Mouse (Mus musculus) CH12.LX (cell line): ENCODE results near the gene H2-T3. TPM values are rescaled to one million over a fixed set of nuclear protein-coding genes. Genes with fewer than 3 reads are reported as not detected.
"Not testable (repeated sequence)": the region's sequence is repeated elsewhere in the genome, so short reads cannot be mapped to it uniquely, and the experiment has no call there.

Source experiments
- DNase-seq: peaks from one replicate; pipeline ENCODE4 v3.0.0-alpha.2; 2013; ENCODE audit errors: extremely low read depth
- H3K27ac ChIP-seq: 2 replicates; pipeline ENCODE4 v1.5.1; 2012; ENCODE audit warnings: low read depth, mild to moderate bottlenecking, control low read depth, moderate library complexity; ENCODE audit not compliant: insufficient read depth
- H3K27me3 ChIP-seq: replicated peaks from 2 replicates; pipeline ENCODE3; 2012; ENCODE audit warnings: inconsistent platforms
- H3K36me3 ChIP-seq, 2 experiments: replicated peaks in 1 of 2; 2 replicates each; pipeline versions ENCODE3 to v1.6.1; 2012; ENCODE audit warnings: inconsistent platforms in 1 of 2, low read length in 1 of 2, mild to moderate bottlenecking in 1 of 2, mixed read lengths in 1 of 2, moderate library complexity in 1 of 2; ENCODE audit not compliant: control insufficient read depth in 1 of 2, insufficient read depth in 1 of 2
- H3K4me1 ChIP-seq, 2 experiments: 2 replicates each; pipeline ENCODE4 v1.6.1; 2012; ENCODE audit warnings: inconsistent platforms in 1 of 2, moderate library complexity in 1 of 2; ENCODE audit not compliant: insufficient read depth in 2 of 2, control insufficient read depth in 1 of 2
- H3K4me2 ChIP-seq: 2 replicates; pipeline ENCODE4 v1.6.1; 2012; ENCODE audit warnings: low read depth, mild to moderate bottlenecking, control low read depth; ENCODE audit not compliant: poor library complexity, insufficient read depth, severe bottlenecking
- H3K4me3 ChIP-seq, 3 experiments: fragments of 150-350 bp in 1 of 3; sonication (generic) in 1 of 3; replicated peaks in 1 of 3; 2 replicates each; pipeline versions ENCODE3 to v1.5.1; 2011 to 2012; ENCODE audit warnings: low read depth in 2 of 3, low read length in 2 of 3, mild to moderate bottlenecking in 2 of 3, moderate library complexity in 2 of 3, control low read depth in 1 of 3, improper control_type of control experiment in 1 of 3, inconsistent platforms in 1 of 3, mixed read lengths in 1 of 3; ENCODE audit not compliant: poor library complexity in 1 of 3
- H3K79me2 ChIP-seq: replicated peaks from 2 replicates; pipeline ENCODE4 v1.6.1; 2012; ENCODE audit warnings: mild to moderate bottlenecking, moderate library complexity; ENCODE audit not compliant: control insufficient read depth, poor library complexity, insufficient read depth, severe bottlenecking; ENCODE audit errors: extremely low read depth
- H3K9ac ChIP-seq: 2 replicates; pipeline ENCODE4 v1.6.1; 2012; ENCODE audit warnings: low read depth, mild to moderate bottlenecking, control low read depth, moderate library complexity; ENCODE audit not compliant: insufficient read depth
- H3K9me3 ChIP-seq: replicated peaks from 2 replicates; pipeline ENCODE3; 2012; ENCODE audit warnings: low read length, inconsistent platforms, mixed read lengths
- BHLHE40 ChIP-seq: IDR thresholded peaks from 2 replicates; pipeline ENCODE4 v1.6.1; 2011; ENCODE audit warnings: mild to moderate bottlenecking, low read depth, low read length, improper control_type of control experiment
- CHD1 ChIP-seq: IDR thresholded peaks from 2 replicates; pipeline ENCODE4 v1.6.1; 2012; ENCODE audit warnings: low read depth, low read length, improper control_type of control experiment, inconsistent platforms
- CHD2 ChIP-seq: IDR thresholded peaks from 2 replicates; pipeline ENCODE4 v1.6.1; 2011; ENCODE audit warnings: low read length, improper control_type of control experiment
- CTCF ChIP-seq, 2 experiments: IDR thresholded peaks in 1 of 2; conservative IDR thresholded peaks in 1 of 2; 2 replicates each; pipeline ENCODE4 v1.5.1; 2011 to 2012; ENCODE audit warnings: low read depth in 2 of 2, low read length in 2 of 2, improper control_type of control experiment in 1 of 2, inconsistent platforms in 1 of 2, mild to moderate bottlenecking in 1 of 2, moderate library complexity in 1 of 2
- E2F4 ChIP-seq: IDR thresholded peaks from 2 replicates; pipeline ENCODE4 v1.6.1; 2011; ENCODE audit warnings: low read depth, low read length, improper control_type of control experiment; ENCODE audit not compliant: insufficient replicate concordance
- ELF1 ChIP-seq: IDR thresholded peaks from 2 replicates; pipeline ENCODE4 v1.6.1; 2014; ENCODE audit warnings: low read depth, mild to moderate bottlenecking, inconsistent platforms, low read length, improper control_type of control experiment
- GABPA ChIP-seq: IDR thresholded peaks from 2 replicates; pipeline ENCODE4 v1.6.1; 2012; ENCODE audit warnings: low read depth, low read length, improper control_type of control experiment, inconsistent platforms; ENCODE audit not compliant: insufficient replicate concordance
- IRF4 ChIP-seq: IDR thresholded peaks from 2 replicates; pipeline ENCODE4 v1.6.1; 2014; ENCODE audit warnings: low read depth, mild to moderate bottlenecking, inconsistent platforms, low read length, improper control_type of control experiment
- JUN ChIP-seq: IDR thresholded peaks from 2 replicates; pipeline ENCODE4 v1.6.1; 2011; ENCODE audit warnings: low read depth, mild to moderate bottlenecking, low read length, improper control_type of control experiment, moderate library complexity; ENCODE audit not compliant: insufficient read depth
- JUND ChIP-seq: conservative IDR thresholded peaks from 2 replicates; pipeline ENCODE4 v1.6.1; 2011; ENCODE audit warnings: low read depth, low read length, improper control_type of control experiment
- MAFK ChIP-seq: IDR thresholded peaks from 2 replicates; pipeline ENCODE4 v1.6.1; 2011; ENCODE audit warnings: low read length, improper control_type of control experiment; ENCODE audit not compliant: insufficient replicate concordance
- MAZ ChIP-seq: IDR thresholded peaks from 2 replicates; pipeline ENCODE4 v1.6.1; 2012; ENCODE audit warnings: low read depth, mild to moderate bottlenecking, inconsistent platforms, low read length, improper control_type of control experiment, moderate library complexity
- MEF2A ChIP-seq: IDR thresholded peaks from 2 replicates; pipeline ENCODE4 v1.6.1; 2014; ENCODE audit warnings: low read depth, mild to moderate bottlenecking, inconsistent platforms, low read length, improper control_type of control experiment, borderline replicate concordance
- PAX5 ChIP-seq: IDR thresholded peaks from 2 replicates; pipeline ENCODE4 v1.6.1; 2012; ENCODE audit warnings: low read length, inconsistent platforms, mixed read lengths
- POLR2A ChIP-seq: IDR thresholded peaks from 2 replicates; pipeline ENCODE4 v1.6.1; 2011; ENCODE audit warnings: low read depth, mild to moderate bottlenecking, improper control_type of control experiment, low read length
- RCOR1 ChIP-seq: conservative IDR thresholded peaks from 2 replicates; pipeline ENCODE4 v1.6.1; 2012; ENCODE audit warnings: low read depth, mild to moderate bottlenecking, inconsistent platforms, low read length, improper control_type of control experiment
- SMC3 ChIP-seq: IDR thresholded peaks from 2 replicates; pipeline ENCODE4 v1.6.1; 2011; ENCODE audit warnings: low read depth, low read length, improper control_type of control experiment
- TBP ChIP-seq: conservative IDR thresholded peaks from 2 replicates; pipeline ENCODE4 v1.6.1; 2011; ENCODE audit warnings: low read depth, low read length, improper control_type of control experiment
- TCF12 ChIP-seq: IDR thresholded peaks from 2 replicates; pipeline ENCODE4 v1.6.1; 2014; ENCODE audit warnings: low read depth, mild to moderate bottlenecking, inconsistent platforms, low read length, improper control_type of control experiment
- ZC3H11A ChIP-seq: IDR thresholded peaks from 2 replicates; pipeline ENCODE4 v1.6.1; 2012; ENCODE audit warnings: low read depth, mild to moderate bottlenecking, inconsistent platforms, low read length, improper control_type of control experiment
- dilution Hi-C: fragments of 300-500 bp; cut with MboI; formaldehyde crosslinking; loops from 2 replicates; pipeline ENCODE4 v1.14.3; 2020; ENCODE audit warnings: low sequenced_read_pairs; ENCODE audit not compliant: extremely low pct_unique_long_range_greater_than_20kb, extremely low pct_ligation_motif_present
- in situ Hi-C: fragments of 300-500 bp; cut with MboI; formaldehyde crosslinking; loops from 3 replicates; pipeline ENCODE4 v1.14.3; 2019; ENCODE audit warnings: low sequenced_read_pairs, low pct_ligation_motif_present, low pct_unique_long_range_greater_than_20kb, mixed read lengths
- polyA plus RNA-seq: library from polyadenylated mRNA; unstranded; fragments of >175 nt; gene quantifications from 2 replicates; pipeline ENCODE4 v1.2.1, GENCODE M21; 2012; ENCODE audit warnings: low read depth; ENCODE audit not compliant: insufficient read length
- total RNA-seq, 2 experiments: library from RNA; depleted of rRNA; stranded (reverse); fragments of 300-350 nt in 1 of 2; fragments of >200 nt in 1 of 2; gene quantifications; 2 replicates each; pipeline ENCODE4 v1.2.3; 2012 to 2014

The H2-T3 gene
- total and polyA plus RNA-seq, 3 experiments, result 1.3 TPM; not detected in 2

- dilution Hi-C loops, H3K36me3 ChIP-seq, H3K27me3 ChIP-seq, H3K79me2 ChIP-seq, H3K4me1 ChIP-seq, in situ Hi-C loops, DNase-seq, H3K9me3 ChIP-seq, H3K27ac ChIP-seq, H3K4me3 ChIP-seq, H3K9ac ChIP-seq: not testable (repeated sequence)
- H3K4me2 ChIP-seq, result peak overlapping the region; percentile 29
Measured at GRCm38 (mm10) chr17:36145861-36146156, 44.3 kb downstream of the H2-T3 start.

GRCm38 (mm10) chr17:36145111-36145860, 44.8 kb downstream of the H2-T3 start:
- Histone ChIP-seq H3K9ac (no peak overlapping the region), H3K4me1 (peaks cover 0 to 2% of the 10 kb centered on the region in 2 experiments; a peak in 1 of 4 replicates), H3K9me3 (no peaks in the 10 kb centered on the region), H3K79me2 (no peaks in the 10 kb centered on the region), H3K27ac (no peak overlapping the region), H3K36me3 (no peaks in the 10 kb centered on the region), H3K27me3 (peaks cover 3% of the 10 kb centered on the region), H3K4me2 (peak overlapping the region; percentile 29), H3K4me3 (no peak overlapping the region)
- TF ChIP-seq MEF2A (no peak), SMC3 (no peak), BHLHE40 (no peak), CTCF (conservative IDR thresholded peaks at IDR 0.05 in 1 of 2, IDR thresholded peaks at IDR 0.05 in 1 of 2; ENCODE audit: low read depth in 2 of 2, low read length in 2 of 2) (no peak), GABPA (no peak), IRF4 (no peak), E2F4 (no peak), MAFK (no peak), ELF1 (no peak), TBP (no peak), CHD2 (no peak), CHD1 (no peak), MAZ (no peak), RCOR1 (no peak), ZC3H11A (no peak), JUND (no peak), PAX5 (no peak), TCF12 (no peak), JUN (no peak), POLR2A (no peak)
- dilution Hi-C loops (no loop called here), in situ Hi-C loops (no loop called here)
- no peak for DNase-seq

GRCm38 (mm10) chr17:36136299-36136848, 53.7 kb downstream of the H2-T3 start:
- H3K27me3 ChIP-seq, result peaks cover 12% of the 10 kb centered on the region
- H3K9me3 ChIP-seq, H3K4me3 ChIP-seq, dilution Hi-C loops, H3K4me2 ChIP-seq, H3K4me1 ChIP-seq, H3K27ac ChIP-seq, DNase-seq, H3K79me2 ChIP-seq, H3K36me3 ChIP-seq, H3K9ac ChIP-seq: not testable (repeated sequence)
- in situ Hi-C loops, result loop anchor here (10.0 kb wide), 1 partner anchor 72 kb away; no protein-coding TSS in a partner anchor
